ENCODE assay signal across 23 mouse cellular contexts in genomic region chr5:105537101-105537723, GRCm38 (mm10). TPM values are rescaled to one million over a fixed set of nuclear protein-coding genes. Genes with fewer than 3 reads are reported as not detected.
A peak's percentile ranks its signal among the peaks of the same experiment; 100 is the strongest.
DNase-seq lines count a peak whose midpoint lies in the region; ATAC-seq and TF ChIP-seq lines count a peak whose summit lies in the region.
"Had no signal": no experiment of that assay in that cellular context is flagged by ENCODE, and none has a peak within 500 bp of the region (broad histone marks: within the 10 kb centered on the region; RNA-seq: fewer than 3 reads in every experiment).

No protein-coding gene starts in this region.

- no peak overlapping the region for H3K4me2 ChIP-seq in embryonic facial prominence, embryonic 11.5 days (ENCODE audit: low read depth, low read length)
- H3K4me2 ChIP-seq in kidney, embryonic 16.5 days (replicated peaks; ENCODE audit: low read depth, low read length): no peak overlapping the region
- H3K4me2 ChIP-seq: embryonic facial prominence, embryonic 13.5 days; forebrain, embryonic 13.5 days; heart, embryonic 11.5 days; hindbrain, embryonic 12.5 days; hindbrain, embryonic 15.5 days had no signal

- 59% methylated on average over 11 of the region's 11 CpGs for WGBS in embryonic facial prominence, embryonic 11.5 days
- WGBS in embryonic facial prominence, embryonic 10.5 days: 65% methylated on average over 11 of the region's 11 CpGs
- 37% methylated on average over 11 of the region's 11 CpGs for WGBS in kidney, embryonic 16.5 days
- WGBS in kidney, adult 2 months: 41% methylated on average over 11 of the region's 11 CpGs

- TF ChIP-seq POLR2A in kidney, adult 2 months (IDR thresholded peaks at IDR 0.05; ENCODE audit: low read depth, low read length): no peak

- H3K9ac ChIP-seq in embryonic facial prominence, embryonic 11.5 days (replicated peaks; ENCODE audit: low read length): no peak overlapping the region
- no peak overlapping the region for H3K9ac ChIP-seq in kidney, embryonic 16.5 days (replicated peaks; ENCODE audit: low read length)
- H3K9ac ChIP-seq: embryonic facial prominence, embryonic 13.5 days; forebrain, embryonic 13.5 days; hindbrain, embryonic 12.5 days; hindbrain, embryonic 15.5 days had no signal

- no peak overlapping the region for H3K27ac ChIP-seq in embryonic facial prominence, embryonic 11.5 days (replicated peaks; ENCODE audit: low read depth, low read length)
- no peak overlapping the region for H3K27ac ChIP-seq in embryonic facial prominence, embryonic 10.5 days (replicated peaks)
- H3K27ac ChIP-seq in kidney, embryonic 16.5 days (ENCODE audit: low read length): no peak overlapping the region
- no peak overlapping the region for H3K27ac ChIP-seq in kidney, adult 2 months (ENCODE audit: insufficient read depth, low read depth, low read length)
- H3K27ac ChIP-seq: embryonic facial prominence, embryonic 13.5 days; forebrain, embryonic 10.5 days; forebrain, embryonic 13.5 days; hindbrain, embryonic 12.5 days; hindbrain, embryonic 15.5 days had no signal

- TF ChIP-seq CTCF in kidney, adult 2 months (conservative IDR thresholded peaks at IDR 0.05; ENCODE audit: insufficient read depth, insufficient read length, low read depth, low read length): no peak

- no peak overlapping the region for H3K4me3 ChIP-seq in embryonic facial prominence, embryonic 11.5 days (ENCODE audit: low read depth, low read length)
- H3K4me3 ChIP-seq in embryonic facial prominence, embryonic 10.5 days: no peak overlapping the region
- no peak overlapping the region for H3K4me3 ChIP-seq in kidney, embryonic 16.5 days (ENCODE audit: low read length)
- no peak overlapping the region for H3K4me3 ChIP-seq in kidney, adult 2 months (ENCODE audit: insufficient read depth, low read depth, low read length)
- H3K4me3 ChIP-seq: embryonic facial prominence, embryonic 13.5 days; forebrain, embryonic 10.5 days; forebrain, embryonic 13.5 days; hindbrain, embryonic 12.5 days; hindbrain, embryonic 15.5 days had no signal

- no peak for ATAC-seq in embryonic facial prominence, embryonic 11.5 days (replicated peaks; ENCODE audit: insufficient number of reproducible peaks, low FRiP score, low TSS enrichment, low read depth)
- peak; percentile 88 for ATAC-seq in kidney, embryonic 16.5 days (ENCODE audit: low FRiP score, low TSS enrichment)
- ATAC-seq in granulocyte monocyte progenitor cell, adult 5-6 weeks (replicated peaks; ENCODE audit: poor library complexity, severe bottlenecking): peak; percentile 52
- ATAC-seq: forebrain, embryonic 13.5 days; forebrain, embryonic 16.5 days; Patski had no signal

- no peaks in the 10 kb centered on the region for H3K36me3 ChIP-seq in embryonic facial prominence, embryonic 11.5 days (replicated peaks; ENCODE audit: control insufficient read depth, insufficient read depth, low read depth, low read length)
- H3K36me3 ChIP-seq in embryonic facial prominence, embryonic 10.5 days (replicated peaks): peaks cover 5% of the 10 kb centered on the region; the same call in 1 of the 2 replicates
- no peaks in the 10 kb centered on the region for H3K36me3 ChIP-seq in kidney, embryonic 16.5 days (ENCODE audit: insufficient read depth, low read length)
- H3K36me3 ChIP-seq in kidney, adult 2 months (ENCODE audit: control insufficient read depth, insufficient read depth, low read length): no peaks in the 10 kb centered on the region
- H3K36me3 ChIP-seq: embryonic facial prominence, embryonic 13.5 days; hindbrain, embryonic 15.5 days had no signal

- DNase-seq in embryonic facial prominence, embryonic 11.5 days (ENCODE audit: low spot score): peak; percentile 43
- no peak for DNase-seq in embryonic facial prominence, embryonic 10.5 days (ENCODE audit: low spot score)
- no peak for DNase-seq in kidney, adult 2 months
- peak; percentile 3 for DNase-seq in retina, postnatal 1 day
- no peak for DNase-seq in retina, embryonic 14.5 days (ENCODE audit: low spot score)
- no peak for DNase-seq in urinary bladder, postnatal 10 days (ENCODE audit: low spot score)
- DNase-seq: adrenal gland, postnatal 10 days; adrenal gland, postnatal 36 days; embryo, embryonic 11 days; gastrocnemius, postnatal 10 days; gastrocnemius, postnatal 36 days; heart, adult 11 months had no signal

- H3K27me3 ChIP-seq in embryonic facial prominence, embryonic 11.5 days (ENCODE audit: control insufficient read depth, insufficient read depth, low read length): no peaks in the 10 kb centered on the region
- H3K27me3 ChIP-seq in embryonic facial prominence, embryonic 10.5 days (replicated peaks; ENCODE audit: low read depth, poor library complexity, severe bottlenecking): no peaks in the 10 kb centered on the region
- H3K27me3 ChIP-seq in kidney, embryonic 16.5 days (ENCODE audit: insufficient read depth, low read length): no peaks in the 10 kb centered on the region
- no peaks in the 10 kb centered on the region for H3K27me3 ChIP-seq in kidney, adult 2 months (replicated peaks; ENCODE audit: control insufficient read depth, insufficient read depth, low read length)
- H3K27me3 ChIP-seq: embryonic facial prominence, embryonic 13.5 days; forebrain, embryonic 13.5 days; hindbrain, embryonic 12.5 days; hindbrain, embryonic 15.5 days; Patski had no signal

- no peaks in the 10 kb centered on the region for H3K4me1 ChIP-seq in embryonic facial prominence, embryonic 11.5 days (ENCODE audit: control insufficient read depth, insufficient read depth, low read length)
- peaks cover 10% of the 10 kb centered on the region for H3K4me1 ChIP-seq in embryonic facial prominence, embryonic 10.5 days
- peaks cover 11% of the 10 kb centered on the region; the same call in 1 of the 2 replicates for H3K4me1 ChIP-seq in kidney, embryonic 16.5 days (ENCODE audit: insufficient read depth, low read length)
- no peaks in the 10 kb centered on the region for H3K4me1 ChIP-seq in kidney, adult 2 months (ENCODE audit: control insufficient read depth, insufficient read depth, low read length)
- H3K4me1 ChIP-seq: embryonic facial prominence, embryonic 13.5 days; forebrain, embryonic 13.5 days; hindbrain, embryonic 12.5 days; hindbrain, embryonic 15.5 days had no signal

- H3K9me3 ChIP-seq in embryonic facial prominence, embryonic 11.5 days (replicated peaks; ENCODE audit: control insufficient read depth, low read length): no peaks in the 10 kb centered on the region
- no peaks in the 10 kb centered on the region for H3K9me3 ChIP-seq in embryonic facial prominence, embryonic 10.5 days
- no peaks in the 10 kb centered on the region for H3K9me3 ChIP-seq in kidney, embryonic 16.5 days (ENCODE audit: low read length)
- H3K9me3 ChIP-seq: embryonic facial prominence, embryonic 13.5 days; forebrain, embryonic 10.5 days; forebrain, embryonic 13.5 days; G1E; hindbrain, embryonic 12.5 days; hindbrain, embryonic 15.5 days had no signal

RNA-seq across cellular contexts. Expression of gene Lrrc8c, which starts 18.0 kb away (rescaled TPM):
- 13.5 and 13.6 TPM in 2 replicates for polyA plus RNA-seq in embryonic facial prominence, embryonic 11.5 days (2014; fragmentation: Nextera tagmentation; extraction: Ambion mirVana)
- polyA plus RNA-seq in embryonic facial prominence, embryonic 10.5 days (2016; fragmentation: Nextera tagmentation; extraction: Ambion mirVana): 10.8 and 12.6 TPM in 2 replicates
- 14.3 and 15.4 TPM in 2 replicates for polyA plus RNA-seq in kidney, embryonic 16.5 days (2015; fragmentation: Nextera tagmentation; extraction: Ambion mirVana)
- 13.0 and 13.6 TPM in 2 replicates for polyA plus RNA-seq in kidney, adult 2 months (2012; rRNA removed)
- total RNA-seq in granulocyte monocyte progenitor cell, adult 5-6 weeks (2014; fragmentation: Nextera tagmentation): 23.7 and 38.7 TPM in 2 replicates
- 4.4 and 7.5 TPM in 2 replicates for total RNA-seq in granulocyte monocyte progenitor cell, adult 5-6 weeks (2017)

Comparison
In these comparisons a context has a peak if more than half of its experiments do, and no peak if none do; other contexts are left out.
1. DNase-seq: peak in embryonic facial prominence, embryonic 11.5 days (single experiment) and retina, postnatal 1 day (single experiment); none in embryonic facial prominence, embryonic 10.5 days (single experiment), kidney, adult 2 months (single experiment), retina, embryonic 14.5 days (single experiment) and urinary bladder, postnatal 10 days (single experiment).